Mouse (Mus musculus) neural tube, postnatal 0 days (tissue): Measurements from ENCODE around the gene Akt1s1. TPM values are rescaled to one million over a fixed set of nuclear protein-coding genes. Genes with fewer than 3 reads are reported as not detected.

Experiments
- microRNA counts: library from miRNA; unstranded; fragments of <30 nt; microRNA quantifications from one replicate; lab custom pipeline; 2015
- microRNA-seq: library from miRNA; unstranded; fragments of <30 nt; microRNA quantifications from one replicate; pipeline ENCODE4, GENCODE M21; 2016
- polyA plus RNA-seq: library from polyadenylated mRNA; unstranded; fragments of >200 nt; fragmentation: Nextera tagmentation; extraction: Ambion mirVana; gene quantifications from 2 replicates; pipeline ENCODE4 v1.2.1, GENCODE M21; 2015

Akt1s1 gene
- 90.2 and 91.0 TPM in 2 replicates for polyA plus RNA-seq

GRCm38 (mm10) chr7:44848561-44849415, at the start of gene Akt1s1, which contains the start of gene Tbc1d17:
TSS of gene Akt1s1 (plus strand) at chr7:44848991.
TSS of gene Tbc1d17 (minus strand) at chr7:44849079.

GRCm38 (mm10) chr7:44815721-44816469, 32.9 kb upstream of the Akt1s1 start, which contains the start of the genes Nup62 and Il4i1:
TSS of gene Nup62 (plus strand) at chr7:44816088.
TSS of gene Il4i1 (plus strand) at chr7:44816387.

DNA sequence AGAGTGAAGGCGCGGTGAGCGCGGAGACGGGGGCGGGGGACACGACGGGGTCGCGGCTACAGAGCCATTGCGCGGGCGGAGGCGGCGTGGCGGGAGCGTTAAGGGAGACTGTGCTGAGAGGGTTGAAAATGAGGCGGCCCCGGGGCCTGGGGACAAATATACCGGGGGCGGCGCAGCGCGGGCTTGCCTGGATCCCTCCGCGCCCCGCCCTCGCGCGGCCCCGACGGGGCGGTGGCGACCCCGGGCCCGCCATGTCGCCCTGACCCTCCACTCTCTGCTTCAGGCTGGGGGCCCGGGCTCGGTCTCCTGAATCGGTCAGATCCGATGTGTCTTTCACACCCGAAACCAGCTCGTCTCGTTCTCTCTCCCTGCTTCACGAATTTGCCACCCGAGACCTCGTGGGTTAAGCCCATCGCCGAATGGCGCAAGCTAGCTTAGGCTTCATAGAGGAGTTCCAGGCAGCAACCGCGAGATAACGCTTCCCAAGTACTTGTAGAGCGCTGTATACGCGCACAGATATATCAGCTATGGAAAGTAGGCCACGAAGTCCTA, 32.2 kb upstream of the Akt1s1 start, which contains the start of gene Atf5:
Atf5 (minus strand) TSS at position 189 of the 552 bp plus-strand sequence.

GRCm38 (mm10) chr7:44857042-44857552, 8.3 kb downstream of the Akt1s1 start, which contains the start of gene Pnkp:
TSS of gene Pnkp (plus strand) at chr7:44857139.

DNA sequence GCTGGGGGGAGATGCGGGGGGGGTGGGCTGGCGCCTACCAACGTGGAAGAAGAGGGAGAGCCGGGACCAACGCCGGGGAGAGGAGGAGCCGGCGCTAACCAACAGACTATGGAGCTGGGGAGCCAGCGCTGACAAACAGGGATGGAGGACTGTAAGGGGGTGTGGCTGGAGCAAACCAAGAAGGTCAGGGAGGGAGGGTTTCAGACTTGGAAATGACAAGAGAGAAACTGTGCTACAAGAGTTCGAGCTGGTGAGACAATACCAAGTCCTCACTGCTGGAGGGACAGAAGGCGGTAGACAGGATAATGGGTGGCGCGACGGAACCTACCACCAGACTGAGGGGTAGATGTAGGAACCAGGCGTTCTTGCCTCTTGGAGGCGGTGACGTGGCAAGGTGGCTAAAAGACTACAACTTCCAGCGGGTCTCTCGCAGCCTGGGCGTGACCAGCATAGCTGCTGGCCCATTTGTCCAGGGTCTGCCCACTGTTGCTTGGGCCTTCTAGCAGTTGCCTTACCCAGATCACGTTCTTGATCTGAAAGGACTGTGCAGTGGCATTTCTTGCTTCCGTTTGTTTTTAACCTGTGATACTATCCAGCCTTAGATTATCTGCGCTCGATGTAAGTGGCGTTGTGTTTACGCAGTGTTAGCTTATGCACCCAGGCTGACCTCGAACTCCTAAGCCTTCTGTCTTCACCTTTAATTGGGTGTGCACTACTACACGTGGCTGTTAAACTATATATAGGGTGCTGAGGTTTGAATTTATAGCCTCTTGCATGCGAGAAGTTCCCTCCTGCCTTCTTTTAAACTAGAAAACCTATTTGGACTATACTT, 21.1 kb downstream of the Akt1s1 start, which contains the start of gene Ptov1:
Ptov1 (minus strand) TSS at position 92 of the 832 bp plus-strand sequence.

GRCm38 (mm10) chr7:44892276-44892921, 43.6 kb downstream of the Akt1s1 start, which contains the start of gene Med25:
TSS of gene Med25 (minus strand) at chr7:44892712.

GRCm38 (mm10) chr7:44895593-44896434, 47.0 kb downstream of the Akt1s1 start, which contains the start of gene Fuz:
TSS of gene Fuz (plus strand) at chr7:44896079.

MicroRNAs encoded within 50 kb of the gene (microRNA counts, 519-probe panel; counts per million panel counts)
- 40.5 counts per million for microRNA mmu-miR-707 (lab: Ali Mortazavi, UCI)

Small RNA genes within 50 kb of the gene (microRNA-seq; reads per million reads assigned to microRNA genes)
- not detected for gene Mir707

Other genes starting within 250 kb of the Akt1s1 start
- 9.5 and 11.4 TPM in 2 replicates for gene Myh14, start 178.1 kb upstream of the Akt1s1 start, polyA plus RNA-seq
- gene Izumo2, start 140.2 kb upstream of the Akt1s1 start, polyA plus RNA-seq: not detected in 2 replicates
- 26.6 and 27.4 TPM in 2 replicates for gene Vrk3, start 100.6 kb upstream of the Akt1s1 start, polyA plus RNA-seq
- 0.77 and 0.92 TPM in 2 replicates for gene Zfp473, start 97.9 kb upstream of the Akt1s1 start, polyA plus RNA-seq
- 30.3 and 34.3 TPM in 2 replicates for gene Nup62, start 32.9 kb upstream of the Akt1s1 start, polyA plus RNA-seq
- gene Il4i1, start 32.6 kb upstream of the Akt1s1 start, polyA plus RNA-seq: 0.65 and 0.75 TPM in 2 replicates
- 4.6 TPM in 2 replicates for gene Atf5, start 32.3 kb upstream of the Akt1s1 start, polyA plus RNA-seq
- gene Tbc1d17, start 88 bp downstream of the Akt1s1 start, polyA plus RNA-seq: 103 and 107 TPM in 2 replicates
- gene Pnkp, start 8.1 kb downstream of the Akt1s1 start, polyA plus RNA-seq: 27.6 and 30.9 TPM in 2 replicates
- 473 and 497 TPM in 2 replicates for gene Ptov1, start 20.8 kb downstream of the Akt1s1 start, polyA plus RNA-seq
- gene Med25, start 43.7 kb downstream of the Akt1s1 start, polyA plus RNA-seq: 102 and 116 TPM in 2 replicates
- 15.0 and 17.1 TPM in 2 replicates for gene Fuz, start 47.1 kb downstream of the Akt1s1 start, polyA plus RNA-seq
- gene Ap2a1, start 80.5 kb downstream of the Akt1s1 start, polyA plus RNA-seq: 115 and 126 TPM in 2 replicates
- gene Tsks, start 94.2 kb downstream of the Akt1s1 start, polyA plus RNA-seq: 0.13 and 0.25 TPM in 2 replicates
- gene Cpt1c, start 125.9 kb downstream of the Akt1s1 start, polyA plus RNA-seq: 47.3 and 54.4 TPM in 2 replicates
- gene Prmt1, start 137.6 kb downstream of the Akt1s1 start, polyA plus RNA-seq: 421 and 486 TPM in 2 replicates
- gene Irf3, start 148.7 kb downstream of the Akt1s1 start, polyA plus RNA-seq: 39.9 and 41.6 TPM in 2 replicates
- gene Bcl2l12, start 149.7 kb downstream of the Akt1s1 start, polyA plus RNA-seq: 9.2 and 11.8 TPM in 2 replicates
- 46.4 and 54.3 TPM in 2 replicates for gene Scaf1, start 167.4 kb downstream of the Akt1s1 start, polyA plus RNA-seq
- gene Rras, start 169.0 kb downstream of the Akt1s1 start, polyA plus RNA-seq: 19.6 and 25.6 TPM in 2 replicates
- 9.7 and 11.6 TPM in 2 replicates for gene Prr12, start 203.9 kb downstream of the Akt1s1 start, polyA plus RNA-seq
- gene Nosip, start 213.4 kb downstream of the Akt1s1 start, polyA plus RNA-seq: 59.8 and 66.5 TPM in 2 replicates
- 14.7 and 15.8 TPM in 2 replicates for gene Prrg2, start 213.7 kb downstream of the Akt1s1 start, polyA plus RNA-seq
- gene Rcn3, start 243.2 kb downstream of the Akt1s1 start, polyA plus RNA-seq: 57.0 and 59.7 TPM in 2 replicates